Mouse (Mus musculus) C2C12 (cell line): Measurements from ENCODE around the gene Vwa3b.

Experiments used
- CEBPB ChIP-seq: IDR thresholded peaks from one replicate; pipeline ENCODE4 v1.6.1; 2011; ENCODE audit warnings: low read depth, mild to moderate bottlenecking, control low read depth, moderate library complexity
- CTCF ChIP-seq: IDR thresholded peaks from one replicate; pipeline ENCODE4 v1.5.1; 2011; ENCODE audit not compliant: control insufficient read depth, insufficient read depth, insufficient read length
- FOSL1 ChIP-seq: IDR thresholded peaks from one replicate; pipeline ENCODE4 v1.8.0; 2011; ENCODE audit warnings: mild to moderate bottlenecking, low read length; ENCODE audit not compliant: poor library complexity, insufficient read depth, severe bottlenecking
- MAX ChIP-seq: IDR thresholded peaks from one replicate; pipeline ENCODE4 v1.6.1; 2011; ENCODE audit warnings: mild to moderate bottlenecking, control low read depth
- USF1 ChIP-seq: IDR thresholded peaks from one replicate; pipeline ENCODE4 v1.6.1; 2011; ENCODE audit warnings: low read depth, mild to moderate bottlenecking, control low read depth, moderate library complexity

DNA sequence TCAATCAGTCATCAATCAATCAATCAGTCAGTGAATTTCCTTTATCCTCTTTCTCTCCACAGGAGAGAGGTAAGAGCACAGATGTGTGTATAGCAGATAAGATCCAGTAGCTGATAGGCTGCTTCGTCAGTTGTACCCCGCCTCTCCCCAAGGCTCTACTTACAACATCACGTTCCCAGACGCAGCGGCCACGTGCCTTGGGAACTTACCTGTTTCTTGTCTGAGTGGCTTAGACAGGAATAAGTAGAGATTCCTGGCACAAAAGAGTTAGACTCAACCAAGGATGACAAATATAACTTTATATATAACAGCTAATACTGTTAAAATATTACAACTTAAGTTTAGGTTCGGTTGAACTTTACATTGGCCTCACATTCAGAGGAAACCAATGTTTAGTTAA, 12.7 kb upstream of the Vwa3b start:
- TF ChIP-seq CTCF (no peak), FOSL1 (no peak), MAX (no peak), USF1 (no peak), CEBPB (no peak)
